Mouse (Mus musculus): ENCODE measurements around the gene Ttc21b.

Ttc21b gene

DNA sequence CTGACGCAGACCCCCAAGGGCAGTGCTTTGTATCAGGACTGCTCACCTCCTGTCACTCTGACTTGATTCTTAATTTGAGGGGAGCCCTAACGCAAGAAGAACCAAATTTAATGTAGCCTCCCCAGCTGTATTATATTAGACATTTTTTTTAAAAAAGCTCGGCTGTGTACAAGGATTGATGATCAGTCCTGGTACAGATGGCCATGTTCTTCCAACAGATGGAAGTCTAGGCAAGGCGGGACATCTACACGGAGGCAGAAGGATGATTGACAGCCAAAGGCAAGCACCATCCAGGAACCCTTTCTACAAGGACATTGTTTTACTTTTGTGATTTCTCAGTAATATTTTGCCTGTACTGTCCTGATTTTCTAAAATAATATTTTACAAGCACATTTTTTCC lies 83.3 kb downstream of the Ttc21b start:
- DNase-seq (ENCODE audit: low read depth in 2 of 2, low spot score in 2 of 2), result no peak

DNA sequence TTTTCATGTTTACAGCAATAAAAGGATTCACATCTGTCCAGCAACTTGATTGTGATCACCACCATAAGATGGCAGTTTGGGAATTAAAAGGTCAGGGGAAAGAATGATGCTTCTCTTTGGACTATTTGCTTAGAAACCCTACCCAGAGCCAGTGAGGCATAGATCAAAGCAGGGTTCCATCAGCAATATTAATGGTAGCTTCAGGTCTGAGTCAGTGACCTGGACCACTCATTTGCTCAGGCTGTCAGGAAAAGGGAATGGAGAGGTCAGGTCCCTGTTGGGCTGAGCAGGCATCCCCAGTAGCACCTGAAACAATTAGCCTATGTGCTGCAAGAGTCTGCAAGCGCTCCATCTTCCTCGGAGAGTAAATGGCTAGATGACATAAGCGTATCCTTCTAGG lies 84.8 kb downstream of the Ttc21b start:
- DNase-seq (ENCODE audit: low read depth in 2 of 2, low spot score in 2 of 2), result no peak

DNA sequence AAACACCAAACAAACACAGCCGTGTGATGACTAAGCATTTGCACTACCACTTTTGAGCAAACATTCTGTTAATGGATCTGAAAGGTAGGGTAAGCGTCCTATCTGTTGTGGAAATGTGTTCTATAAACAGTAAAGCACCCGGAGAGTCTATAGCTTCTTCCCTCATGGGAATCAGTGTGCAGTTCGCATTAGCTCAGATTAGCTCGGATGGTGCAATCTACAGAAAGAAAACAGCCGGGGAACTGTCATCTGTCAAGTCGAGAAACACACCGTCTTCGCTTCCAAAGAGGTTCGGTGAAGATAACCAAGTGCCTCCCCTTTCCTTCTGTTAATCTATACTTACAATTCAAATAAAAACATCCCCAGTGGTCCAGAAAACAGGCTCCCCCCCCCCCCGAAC lies 85.7 kb downstream of the Ttc21b start:
- DNase-seq (ENCODE audit: low read depth in 2 of 2, low spot score in 2 of 2), result no peak

DNA sequence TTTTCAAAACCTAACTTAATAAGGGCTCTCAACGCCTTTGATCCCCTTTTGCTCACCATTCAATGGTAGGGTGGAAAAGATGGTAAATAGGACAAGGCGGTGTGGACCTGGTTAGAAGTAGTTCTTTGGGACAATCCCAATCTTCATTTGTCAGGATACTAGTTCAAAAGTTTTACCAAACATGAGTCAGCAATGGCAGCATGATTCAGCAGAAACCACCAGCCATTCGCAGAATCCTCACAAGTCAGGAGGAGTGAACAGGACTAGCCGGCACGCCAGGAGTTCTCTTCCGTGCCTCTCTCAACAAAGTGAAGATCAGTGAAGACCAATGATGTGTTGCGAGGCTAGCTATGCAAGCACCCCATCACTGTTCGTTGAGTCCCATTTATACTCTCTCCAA lies 91.4 kb downstream of the Ttc21b start:
- DNase-seq (ENCODE audit: low read depth in 2 of 2, low spot score in 2 of 2), result no peak

DNA sequence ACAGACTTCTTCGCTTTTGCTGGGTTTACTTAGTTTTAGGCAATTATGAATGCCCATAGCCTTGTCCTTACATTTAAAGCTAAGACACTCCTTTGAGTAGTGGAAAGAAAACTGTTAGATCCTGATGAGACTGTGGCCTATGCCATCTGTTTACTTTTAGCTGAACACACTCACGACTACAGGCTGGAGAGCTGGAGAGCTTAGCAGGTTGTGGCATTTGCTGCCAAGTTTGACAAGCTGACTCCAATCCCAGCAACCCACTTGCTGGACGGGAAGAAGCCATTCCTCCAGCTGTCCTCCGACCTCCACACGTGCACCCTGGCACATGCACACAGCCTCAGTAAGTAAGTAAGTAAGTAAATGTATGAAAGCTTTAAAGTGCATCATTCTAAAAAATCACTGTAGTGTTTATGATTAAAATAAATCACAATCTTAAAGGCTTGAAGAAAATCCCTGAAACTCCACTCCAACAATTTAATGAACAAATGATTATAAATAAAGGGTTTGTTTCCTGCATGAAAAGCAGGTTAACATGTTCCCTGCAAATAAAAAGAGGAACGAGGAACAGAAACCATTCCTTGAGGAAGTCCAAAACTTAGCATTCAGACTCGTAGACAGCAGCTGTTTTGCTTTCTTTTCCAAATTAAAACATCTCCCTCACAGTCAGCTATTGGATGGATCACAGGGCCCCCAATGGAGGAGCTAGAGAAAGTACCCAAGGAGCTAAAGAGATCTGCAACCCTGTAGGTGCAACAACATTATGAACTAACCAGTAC lies 98.1 kb downstream of the Ttc21b start:
- no peak for DNase-seq (ENCODE audit: low read depth in 2 of 2, low spot score in 2 of 2)

DNA sequence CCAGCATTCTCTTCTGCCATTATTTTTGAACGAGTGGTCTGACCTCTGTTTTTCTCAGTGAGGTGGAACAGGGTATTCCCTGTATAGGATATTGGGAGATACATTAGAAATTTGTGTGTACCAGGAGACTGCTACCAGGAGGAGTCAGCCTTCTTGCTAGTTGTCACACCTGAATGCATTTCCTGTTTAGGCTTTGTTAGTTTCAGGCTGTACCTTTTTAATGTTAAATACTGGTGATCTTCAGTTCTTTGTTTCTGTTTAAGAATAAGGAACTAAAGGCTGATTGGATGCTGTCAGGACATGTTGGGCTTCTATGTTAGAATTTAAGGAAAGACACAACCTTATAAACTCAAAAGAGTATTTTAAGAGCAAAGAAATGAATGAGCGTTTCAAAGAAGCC lies 105.0 kb downstream of the Ttc21b start:
- no peak for DNase-seq (ENCODE audit: low read depth in 2 of 2, low spot score in 2 of 2)

DNA sequence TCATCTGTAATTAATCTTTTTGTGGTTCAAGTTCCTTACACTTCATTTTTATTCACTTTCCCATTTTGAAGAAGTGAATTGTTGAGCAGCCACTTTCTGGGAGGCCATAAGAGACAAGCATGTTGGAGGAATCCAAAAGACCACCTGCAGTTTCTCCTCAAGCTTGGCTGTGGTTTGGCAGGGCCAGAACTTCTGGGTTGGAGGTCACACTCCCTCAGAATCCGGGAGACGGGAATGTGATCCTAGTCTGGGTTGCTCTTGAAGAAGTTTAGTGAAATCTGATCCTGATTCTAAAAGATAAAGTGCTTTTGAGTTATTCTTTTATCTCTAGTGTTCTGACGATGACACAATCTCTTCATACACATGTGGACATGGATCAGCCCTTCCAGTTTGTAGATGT lies 105.9 kb downstream of the Ttc21b start:
- no peak for DNase-seq (ENCODE audit: low read depth in 2 of 2, low spot score in 2 of 2)

DNA sequence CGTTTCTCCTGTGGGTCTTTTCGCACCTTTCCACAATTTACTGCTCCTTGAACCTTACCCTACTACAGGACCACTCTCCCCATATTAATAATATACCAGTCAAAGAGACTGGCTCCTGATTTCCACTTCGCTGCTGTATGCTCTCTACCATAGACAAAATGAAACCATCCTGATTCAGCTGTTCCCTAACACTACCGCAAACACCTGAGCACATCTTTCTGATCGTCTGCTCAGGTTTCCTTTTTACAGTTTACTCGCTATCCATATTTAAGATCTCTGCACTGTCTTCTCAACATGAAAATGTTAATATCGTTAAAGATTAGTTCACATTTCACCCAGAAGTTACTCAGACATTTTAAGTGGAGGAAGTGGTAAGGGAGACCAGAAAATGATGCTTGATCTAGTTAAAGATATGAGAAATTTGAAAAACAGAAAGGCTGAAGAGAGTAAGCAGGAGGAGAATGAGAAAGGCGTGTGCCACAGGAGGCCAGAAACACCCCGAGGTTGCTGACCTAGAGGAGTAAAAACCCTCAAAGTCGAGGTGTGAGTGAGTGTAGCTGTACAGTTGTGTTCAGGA lies 107.7 kb downstream of the Ttc21b start:
- no peak for DNase-seq (ENCODE audit: low read depth in 2 of 2, low spot score in 2 of 2)

DNA sequence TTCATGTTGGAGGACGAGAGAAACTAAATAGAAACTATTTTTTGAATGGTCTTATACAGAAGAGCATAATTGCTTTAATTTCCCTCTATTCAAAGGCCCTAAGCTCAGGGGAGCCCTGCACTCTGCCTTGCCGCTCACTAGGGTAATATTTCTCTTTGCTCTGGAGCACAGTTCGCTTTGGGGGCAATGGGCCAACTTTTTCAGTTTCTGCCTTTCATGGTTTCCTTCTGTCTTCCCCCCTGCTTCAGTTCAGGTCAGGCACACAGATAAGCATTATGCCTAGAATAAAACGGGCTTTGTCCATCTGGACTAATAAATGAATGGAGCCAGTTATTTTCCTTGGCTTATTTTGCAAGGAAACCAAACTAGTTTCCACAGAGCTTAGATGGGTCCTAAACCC lies 109.9 kb downstream of the Ttc21b start:
- no peak for DNase-seq (ENCODE audit: low read depth in 2 of 2, low spot score in 2 of 2)

DNA sequence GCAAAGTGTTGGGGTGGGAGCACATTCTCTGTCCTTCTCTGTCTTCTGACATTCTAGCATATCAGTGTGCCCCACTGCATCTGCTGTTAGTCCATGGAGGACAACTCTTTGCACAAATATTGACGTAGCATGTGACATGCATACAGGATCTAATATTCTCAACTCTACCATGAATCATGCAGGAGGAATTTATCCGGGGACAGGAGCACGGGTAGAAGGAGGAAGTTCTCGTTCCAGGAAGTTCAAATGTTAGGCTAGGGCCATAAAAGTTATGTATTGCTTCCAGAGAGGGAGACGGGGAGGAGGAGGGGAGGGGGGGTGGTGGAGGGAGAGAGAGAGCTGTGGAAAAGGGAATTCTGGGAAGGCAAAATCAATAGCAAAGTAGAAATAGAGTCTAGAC lies 111.6 kb downstream of the Ttc21b start:
- no peak for DNase-seq (ENCODE audit: low read depth in 2 of 2, low spot score in 2 of 2)

DNA sequence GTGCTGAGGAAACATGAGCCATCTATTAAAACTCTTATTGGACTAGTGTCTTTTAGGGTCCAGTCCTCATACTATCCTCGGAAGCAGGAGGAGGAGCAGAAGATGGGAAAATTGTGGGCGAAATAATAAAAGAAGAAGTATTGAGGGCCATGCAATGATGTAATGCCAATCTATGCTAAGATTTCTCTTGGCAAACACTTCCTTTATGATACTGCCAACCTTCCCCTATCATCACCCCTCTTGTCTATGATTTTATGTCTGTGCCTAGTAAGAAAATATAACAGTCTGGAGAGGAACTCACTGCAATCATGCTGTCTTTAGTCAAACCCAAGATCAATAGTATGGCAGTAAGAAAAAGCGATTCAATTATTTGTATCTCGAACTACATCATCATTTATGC lies 113.1 kb downstream of the Ttc21b start:
- no peak for DNase-seq (ENCODE audit: low read depth in 2 of 2, low spot score in 2 of 2)

DNA sequence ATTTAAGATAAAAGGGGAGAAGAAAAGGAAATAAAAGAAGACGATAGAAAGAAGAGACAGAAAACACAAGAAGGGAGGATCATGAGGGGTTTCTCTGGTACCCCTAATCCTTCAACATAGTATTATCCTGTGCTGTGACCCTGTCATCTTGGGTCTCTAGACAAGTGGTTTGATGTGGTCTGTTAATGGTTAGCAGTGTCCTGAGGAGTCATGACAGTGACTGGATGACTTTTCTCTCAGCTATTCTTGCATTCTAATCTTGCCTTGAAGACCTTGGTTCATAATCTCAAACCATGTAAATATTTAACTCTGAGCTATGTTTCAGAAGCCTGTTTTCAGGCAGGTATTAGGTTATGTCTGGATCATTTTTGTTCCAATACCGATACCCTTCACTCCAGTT lies 113.7 kb downstream of the Ttc21b start:
- no peak for DNase-seq (ENCODE audit: low read depth in 2 of 2, low spot score in 2 of 2)

DNA sequence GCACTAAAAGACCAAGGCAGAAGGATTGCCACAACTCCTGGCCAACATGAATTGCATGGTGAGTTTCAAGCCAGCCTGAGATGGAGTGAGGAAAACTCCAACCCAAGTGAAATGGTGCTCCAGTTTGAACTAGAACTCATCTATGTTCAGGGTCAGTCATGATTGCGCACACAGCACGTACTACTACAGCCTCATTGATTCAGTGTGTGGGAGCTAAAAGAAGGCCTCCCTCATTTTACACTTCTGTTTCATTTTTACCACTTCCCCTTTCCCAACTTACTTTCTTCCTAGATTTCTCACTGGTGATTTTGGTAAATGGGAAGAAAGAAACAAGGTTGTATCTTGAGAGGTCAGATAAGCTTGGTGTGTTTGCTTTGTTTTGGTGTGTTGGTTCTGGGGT lies 114.1 kb downstream of the Ttc21b start:
- DNase-seq (ENCODE audit: low read depth in 2 of 2, low spot score in 2 of 2), result no peak

DNA sequence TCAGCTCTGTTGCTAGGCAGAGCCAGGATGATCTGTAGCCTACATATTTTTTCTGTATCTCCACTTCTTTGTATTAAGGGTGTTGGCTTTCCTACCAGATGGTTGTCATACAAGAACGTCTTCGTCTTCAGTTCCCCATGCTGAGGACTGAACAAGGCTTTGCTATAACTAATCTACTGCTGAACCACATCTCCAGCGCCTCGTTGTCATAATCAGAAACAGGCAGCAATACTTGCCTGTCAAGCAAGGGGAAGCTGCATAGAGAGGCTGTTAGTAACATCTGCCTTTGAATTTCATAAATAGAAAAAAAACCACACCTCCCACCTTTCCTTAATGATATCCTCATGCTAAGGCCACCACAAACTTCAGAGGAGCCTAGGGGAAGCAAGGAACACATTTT lies 116.2 kb downstream of the Ttc21b start:
- DNase-seq (ENCODE audit: low read depth in 2 of 2, low spot score in 2 of 2), result no peak
